Mouse (Mus musculus) kidney, adult 2 months (tissue): ENCODE data around the gene Cltb. TPM values are rescaled to one million over a fixed set of nuclear protein-coding genes. Genes with fewer than 3 reads are reported as not detected.

Experiments used
- DNase-seq: peaks from one replicate; pipeline ENCODE4 v3.0.0; 2021
- H3K27ac ChIP-seq: fragments of 200-500 bp; 2 replicates; pipeline ENCODE4 v1.5.1; 2012; ENCODE audit warnings: low read depth, low read length, control low read depth, inconsistent platforms; ENCODE audit not compliant: insufficient read depth
- H3K27me3 ChIP-seq: fragments of 200-500 bp; replicated peaks from 2 replicates; pipeline ENCODE4 v1.6.1; 2012; ENCODE audit warnings: mild to moderate bottlenecking, moderate library complexity, low read length, inconsistent platforms; ENCODE audit not compliant: control insufficient read depth, insufficient read depth
- H3K36me3 ChIP-seq: fragments of 200-500 bp; 2 replicates; pipeline ENCODE4 v1.6.1; 2012; ENCODE audit warnings: mild to moderate bottlenecking, moderate library complexity, low read length, inconsistent platforms; ENCODE audit not compliant: control insufficient read depth, insufficient read depth
- H3K4me1 ChIP-seq: fragments of 200-500 bp; 2 replicates; pipeline ENCODE4 v1.6.1; 2011; ENCODE audit warnings: low read length; ENCODE audit not compliant: control insufficient read depth, insufficient read depth
- H3K4me3 ChIP-seq: fragments of 200-500 bp; 2 replicates; pipeline ENCODE4 v1.5.1; 2011; ENCODE audit warnings: mild to moderate bottlenecking, low read depth, low read length, control low read depth; ENCODE audit not compliant: insufficient read depth
- CTCF ChIP-seq: fragments of 200-500 bp; conservative IDR thresholded peaks from 2 replicates; pipeline ENCODE4 v1.5.1; 2011; ENCODE audit warnings: low read depth, mild to moderate bottlenecking, control low read depth, low read length, moderate library complexity, mixed read lengths; ENCODE audit not compliant: insufficient read depth, insufficient read length
- POLR2A ChIP-seq: fragments of 200-500 bp; IDR thresholded peaks from one replicate; pipeline ENCODE4 v1.6.1; 2011; ENCODE audit warnings: low read depth, low read length, control low read depth
- WGBS: fragments of 180-500 bp; shearing (Covaris S2); methylation state at CpG from one replicate; pipeline ENCODE4 v1.1.7; 2018; 5-methylcytosine and 5-hydroxymethylcytosine counted together
- polyA plus RNA-seq: library from polyadenylated mRNA; depleted of rRNA; stranded (reverse); fragments of >200 nt; gene quantifications from 2 replicates; pipeline ENCODE4 v1.2.3, GENCODE M21; 2012

Gene Cltb
- polyA plus RNA-seq, 1 experiment = 119 TPM

DNA sequence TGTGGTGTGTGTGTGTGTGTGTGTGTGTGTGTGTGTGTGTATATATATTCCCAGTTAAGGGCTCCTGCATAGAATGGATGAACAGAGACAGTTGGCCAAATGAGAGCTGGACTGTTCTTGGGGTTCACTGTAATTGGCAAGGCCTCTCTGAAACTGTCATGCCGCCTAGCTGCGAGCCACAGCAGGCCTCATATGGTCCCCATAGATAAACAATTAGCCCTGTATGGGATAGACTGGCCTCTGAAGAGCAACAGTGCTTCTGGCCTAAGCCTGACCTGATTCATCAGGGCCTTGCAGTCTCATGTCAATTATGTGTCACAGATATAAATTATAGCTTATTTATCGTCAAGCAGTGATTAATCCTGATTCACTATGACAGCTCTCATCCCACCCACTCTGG, 3.1 kb downstream of the Cltb start:
- H3K27me3 ChIP-seq = no peaks in the 10 kb centered on the region
- no peak for TF ChIP-seq POLR2A
- no peak for TF ChIP-seq CTCF
- 85% methylated on average over 3 of the region's 3 CpGs for WGBS
- no peak overlapping the region for H3K4me3 ChIP-seq
- H3K27ac ChIP-seq = no peak overlapping the region
- DNase-seq = no peak
- peaks cover 14% of the 10 kb centered on the region; the same call in 1 of the 2 replicates for H3K4me1 ChIP-seq
- H3K36me3 ChIP-seq = no peaks in the 10 kb centered on the region

DNA sequence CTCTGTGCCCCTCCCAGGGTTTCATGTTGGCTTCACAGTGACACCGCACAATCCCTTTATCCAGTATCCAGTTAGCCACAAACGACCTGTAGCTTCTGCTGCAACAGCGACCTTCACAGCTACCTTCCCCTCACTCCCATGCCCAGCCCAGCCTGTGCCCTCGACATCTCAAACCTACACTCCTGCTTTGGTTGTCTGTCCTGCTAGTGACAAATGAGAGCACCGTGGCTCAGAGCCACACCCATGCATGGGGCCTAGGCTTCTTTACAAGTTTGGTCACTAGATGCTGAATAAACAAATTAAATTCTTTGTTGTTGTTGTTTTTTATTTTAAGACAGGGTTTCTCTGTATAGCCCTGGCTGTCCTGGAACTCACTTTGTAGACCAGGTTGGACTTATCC, 3.9 kb downstream of the Cltb start:
- no peak for DNase-seq
- H3K27ac ChIP-seq = no peak overlapping the region
- peaks cover 14% of the 10 kb centered on the region; the same call in 1 of the 2 replicates for H3K4me1 ChIP-seq
- H3K4me3 ChIP-seq = no peak overlapping the region
- WGBS = 55% methylated on average over 5 of the region's 5 CpGs
- H3K27me3 ChIP-seq = no peaks in the 10 kb centered on the region
- no peaks in the 10 kb centered on the region for H3K36me3 ChIP-seq
- TF ChIP-seq POLR2A (no peak), CTCF (no peak)

DNA sequence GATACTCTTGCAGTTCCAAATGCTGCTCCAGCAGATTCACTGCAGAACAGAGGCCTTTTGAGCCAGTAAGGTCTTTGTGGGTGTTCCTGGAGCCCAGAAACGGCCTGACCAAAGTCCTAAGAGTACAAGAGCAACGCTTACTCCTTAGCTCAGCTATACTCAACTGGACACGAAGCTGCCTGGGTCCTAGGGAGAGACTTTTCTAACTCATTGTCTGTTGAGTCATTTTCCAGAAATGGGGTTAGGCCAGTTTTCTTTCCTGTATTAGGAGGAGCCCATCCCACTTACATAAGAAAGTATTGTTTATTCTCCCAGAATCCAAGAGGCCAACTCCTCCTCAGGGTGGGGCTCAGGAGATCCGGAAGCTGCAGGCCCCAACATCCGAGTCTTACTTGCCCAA, 5.7 kb downstream of the Cltb start:
- DNase-seq = peak; percentile 82
- Histone ChIP-seq H3K4me1 (peaks cover 9% of the 10 kb centered on the region; the same call in 1 of the 2 replicates), H3K36me3 (no peaks in the 10 kb centered on the region), H3K4me3 (no peak overlapping the region), H3K27ac (peak overlapping the region; percentile 58), H3K27me3 (no peaks in the 10 kb centered on the region)
- 48% methylated on average over 5 of the region's 5 CpGs for WGBS
- no peak for TF ChIP-seq CTCF
- TF ChIP-seq POLR2A = no peak

DNA sequence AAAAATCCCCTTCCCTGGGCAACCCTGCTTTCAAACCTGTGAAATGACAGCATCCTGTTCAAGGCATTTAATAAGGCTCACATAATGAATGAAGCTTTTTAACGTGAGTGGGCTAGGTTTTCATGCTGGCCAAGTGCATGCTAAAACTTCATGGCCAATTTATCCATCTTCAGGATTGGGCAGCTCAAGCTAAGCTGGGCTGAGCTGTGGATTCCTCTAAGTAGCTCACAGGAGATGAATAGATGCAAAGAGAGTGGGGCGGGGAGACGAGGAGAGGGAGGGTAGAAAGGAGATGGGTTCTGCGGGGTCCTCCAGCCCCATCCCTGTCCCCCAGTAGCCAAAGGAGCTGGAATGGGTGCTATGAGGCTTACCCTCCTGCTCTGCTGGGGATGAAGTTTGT, 6.9 kb downstream of the Cltb start:
- no peak for DNase-seq
- no peaks in the 10 kb centered on the region for H3K27me3 ChIP-seq
- TF ChIP-seq CTCF (no peak), POLR2A (no peak)
- no peaks in the 10 kb centered on the region for H3K36me3 ChIP-seq
- no peak overlapping the region for H3K4me3 ChIP-seq
- no peak overlapping the region for H3K27ac ChIP-seq
- WGBS = 76% methylated on average over 4 of the region's 4 CpGs
- peaks cover 9% of the 10 kb centered on the region; the same call in 1 of the 2 replicates for H3K4me1 ChIP-seq

DNA sequence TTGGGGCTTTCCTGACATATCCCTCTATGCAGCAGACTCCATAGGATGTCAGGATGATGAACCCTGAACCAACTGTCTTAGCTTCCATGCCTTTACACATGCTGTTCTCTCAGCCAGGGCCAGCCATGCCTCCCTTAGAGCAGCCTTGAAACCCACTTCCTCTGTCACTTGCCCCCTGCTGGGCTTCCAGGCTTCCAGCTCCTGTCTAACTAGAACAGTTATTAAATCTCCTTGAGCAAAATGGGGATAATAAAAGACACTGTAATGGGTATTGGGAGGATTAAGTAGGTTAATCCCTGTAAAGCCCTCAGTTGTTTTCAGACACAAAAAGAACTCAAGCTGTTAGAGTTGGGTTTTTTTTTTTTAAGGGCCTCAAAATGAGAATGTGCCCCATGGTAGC, 7.6 kb downstream of the Cltb start:
- Histone ChIP-seq H3K27me3 (no peaks in the 10 kb centered on the region), H3K4me1 (peaks cover 9% of the 10 kb centered on the region; the same call in 1 of the 2 replicates), H3K4me3 (no peak overlapping the region), H3K36me3 (no peaks in the 10 kb centered on the region), H3K27ac (no peak overlapping the region)
- no peak for TF ChIP-seq POLR2A
- TF ChIP-seq CTCF = no peak
- DNase-seq = no peak

DNA sequence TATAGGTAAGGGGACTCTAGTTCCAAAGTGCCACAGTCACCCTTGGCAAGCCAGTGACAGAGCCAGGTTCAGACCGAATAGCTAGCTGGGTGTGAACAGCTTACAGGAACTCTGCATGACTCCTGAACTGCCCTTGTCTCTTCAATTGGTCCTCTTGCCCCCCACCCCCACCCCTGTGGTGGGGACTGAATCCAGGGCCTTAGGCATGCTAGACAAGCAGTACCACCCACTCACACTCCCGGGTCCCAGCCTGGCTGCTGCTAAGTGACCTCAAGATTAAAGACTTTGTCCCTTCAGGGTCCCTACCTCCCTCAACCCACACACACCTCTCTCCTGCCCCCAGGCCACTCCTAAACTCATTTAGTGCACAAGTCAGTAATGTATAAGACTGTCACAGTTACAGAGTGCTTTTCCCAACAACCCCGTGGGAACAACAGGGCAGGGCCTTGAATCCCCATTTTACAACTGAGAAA, 8.5 kb downstream of the Cltb start:
- no peak for TF ChIP-seq POLR2A
- no peak for TF ChIP-seq CTCF
- H3K36me3 ChIP-seq = no peaks in the 10 kb centered on the region
- DNase-seq = no peak
- no peak overlapping the region; the same call in 1 of the 2 replicates for H3K27ac ChIP-seq
- H3K27me3 ChIP-seq = no peaks in the 10 kb centered on the region
- peaks cover 9% of the 10 kb centered on the region; the same call in 1 of the 2 replicates for H3K4me1 ChIP-seq
- WGBS = 26% methylated on average over 3 of the region's 3 CpGs
- H3K4me3 ChIP-seq = no peak overlapping the region

DNA sequence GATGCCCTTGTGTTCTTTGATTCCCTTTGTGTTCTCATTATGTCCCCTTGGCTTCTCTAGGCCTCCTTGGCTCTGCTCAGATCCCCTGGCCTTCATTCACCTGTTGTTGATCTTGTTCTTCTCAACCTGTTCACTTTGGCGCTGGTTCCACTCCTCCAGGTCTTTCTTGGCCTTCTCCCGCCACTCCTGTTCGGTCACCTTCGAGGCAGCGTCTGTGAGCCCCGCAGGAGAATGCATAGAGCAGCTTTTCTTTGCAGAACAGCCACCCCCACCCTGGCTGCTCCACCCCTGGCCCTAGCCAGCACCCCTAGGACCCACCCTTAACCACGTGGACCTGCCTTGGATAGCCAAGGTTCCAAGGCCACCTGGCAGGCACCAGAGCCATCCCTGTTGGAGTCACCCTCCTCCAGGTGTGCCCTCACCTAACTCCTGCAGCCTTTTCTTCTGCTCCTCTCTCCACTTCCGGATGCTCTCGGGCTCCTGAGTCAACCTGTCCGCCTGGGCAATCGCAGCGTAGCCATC, 12.5 kb downstream of the Cltb start:
- H3K4me3 ChIP-seq = no peak overlapping the region
- H3K27ac ChIP-seq = no peak overlapping the region
- peaks cover 11% of the 10 kb centered on the region; the same call in 1 of the 2 replicates for H3K4me1 ChIP-seq
- 84% methylated on average over 12 of the region's 12 CpGs for WGBS
- DNase-seq = no peak
- no peaks in the 10 kb centered on the region for H3K27me3 ChIP-seq
- no peaks in the 10 kb centered on the region for H3K36me3 ChIP-seq
- no peak for TF ChIP-seq CTCF
- no peak for TF ChIP-seq POLR2A

DNA sequence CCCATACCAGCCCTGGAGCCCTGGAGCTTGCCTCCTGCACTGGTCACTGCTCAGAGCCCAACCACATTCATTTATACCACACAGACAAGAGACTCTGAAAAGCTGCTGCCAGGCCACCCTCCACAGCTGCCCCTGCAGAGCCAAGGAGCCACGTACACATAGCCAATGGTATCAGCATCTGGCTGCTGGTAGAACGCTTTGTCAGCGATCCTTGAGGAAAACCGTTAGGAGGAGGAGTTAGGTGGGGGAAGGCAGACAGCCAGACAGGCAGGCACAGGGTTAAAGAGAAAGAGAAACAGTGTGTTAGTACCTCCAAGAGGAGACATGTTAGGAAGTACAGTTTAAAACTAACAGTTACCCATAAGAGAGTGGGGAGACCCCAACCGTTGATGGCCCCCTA, 14.3 kb downstream of the Cltb start:
- DNase-seq = peak; percentile 57
- Histone ChIP-seq H3K36me3 (no peaks in the 10 kb centered on the region), H3K4me1 (peaks cover 11% of the 10 kb centered on the region; the same call in 1 of the 2 replicates), H3K27ac (no peak overlapping the region), H3K27me3 (no peaks in the 10 kb centered on the region), H3K4me3 (no peak overlapping the region)
- TF ChIP-seq POLR2A = no peak
- no peak for TF ChIP-seq CTCF
- WGBS = 53% methylated on average over 5 of the region's 5 CpGs
